Mouse (Mus musculus) kidney, postnatal 10 days (tissue): ENCODE results near the gene Cfap54.

Experiments
- DNase-seq: peaks from one replicate; pipeline ENCODE4 v3.0.0; 2021; ENCODE audit warnings: mixed read lengths

Gene Cfap54

GRCm38 (mm10) chr10:93081133-93081779 lies at the start of gene Cfap54:
Gene Cfap54, minus strand, starts transcription at chr10:93081618.
- peak; percentile 93 for DNase-seq

- no peak for DNase-seq
Measured at GRCm38 (mm10) chr10:93130456-93130940, 49.1 kb upstream of the Cfap54 start.

- DNase-seq, result no peak
Measured at GRCm38 (mm10) chr10:93129904-93130455, 48.6 kb upstream of the Cfap54 start.

- no peak for DNase-seq
Measured at GRCm38 (mm10) chr10:93129345-93129744, 47.9 kb upstream of the Cfap54 start.

GRCm38 (mm10) chr10:93128566-93128965 lies 47.1 kb upstream of the Cfap54 start:
- no peak for DNase-seq

GRCm38 (mm10) chr10:93126025-93126424 lies 44.6 kb upstream of the Cfap54 start:
- DNase-seq, result no peak

GRCm38 (mm10) chr10:93123957-93124613 lies 42.7 kb upstream of the Cfap54 start:
- peak; percentile 79 for DNase-seq

GRCm38 (mm10) chr10:93123310-93123709 lies 41.9 kb upstream of the Cfap54 start:
- DNase-seq, result no peak

GRCm38 (mm10) chr10:93122399-93123184 lies 41.2 kb upstream of the Cfap54 start:
- DNase-seq, result no peak

GRCm38 (mm10) chr10:93121262-93121860 lies 39.9 kb upstream of the Cfap54 start:
- no peak for DNase-seq

GRCm38 (mm10) chr10:93119809-93120208 lies 38.4 kb upstream of the Cfap54 start:
- DNase-seq, result no peak

GRCm38 (mm10) chr10:93116636-93117035 lies 35.2 kb upstream of the Cfap54 start:
- no peak for DNase-seq

GRCm38 (mm10) chr10:93115743-93116142 lies 34.3 kb upstream of the Cfap54 start:
- no peak for DNase-seq

- no peak for DNase-seq
Measured at GRCm38 (mm10) chr10:93114782-93115181, 33.4 kb upstream of the Cfap54 start.

GRCm38 (mm10) chr10:93113968-93114367 lies 32.5 kb upstream of the Cfap54 start:
- DNase-seq, result no peak

- no peak for DNase-seq
Measured at GRCm38 (mm10) chr10:93112021-93112420, 30.6 kb upstream of the Cfap54 start.

- DNase-seq, result no peak
Measured at GRCm38 (mm10) chr10:93111412-93111811, 30.0 kb upstream of the Cfap54 start.

- no peak for DNase-seq
Measured at GRCm38 (mm10) chr10:93105358-93105757, 23.9 kb upstream of the Cfap54 start.

- DNase-seq, result no peak
Measured at GRCm38 (mm10) chr10:93104357-93104756, 22.9 kb upstream of the Cfap54 start.

- no peak for DNase-seq
Measured at GRCm38 (mm10) chr10:93103676-93104075, 22.3 kb upstream of the Cfap54 start.

- DNase-seq, result no peak
Measured at GRCm38 (mm10) chr10:93102321-93102720, 20.9 kb upstream of the Cfap54 start.

- DNase-seq, result no peak
Measured at GRCm38 (mm10) chr10:93098211-93098805, 16.9 kb upstream of the Cfap54 start.
